Mouse (Mus musculus) cerebellum, postnatal 10 days (tissue): Measurements from ENCODE around the gene 1700003E16Rik.

Experiments used
- DNase-seq, 2 experiments: peaks; one replicate each; pipeline ENCODE4 v3.0.0; 2021; ENCODE audit warnings: mixed read lengths in 2 of 2

The 1700003E16Rik gene

DNA sequence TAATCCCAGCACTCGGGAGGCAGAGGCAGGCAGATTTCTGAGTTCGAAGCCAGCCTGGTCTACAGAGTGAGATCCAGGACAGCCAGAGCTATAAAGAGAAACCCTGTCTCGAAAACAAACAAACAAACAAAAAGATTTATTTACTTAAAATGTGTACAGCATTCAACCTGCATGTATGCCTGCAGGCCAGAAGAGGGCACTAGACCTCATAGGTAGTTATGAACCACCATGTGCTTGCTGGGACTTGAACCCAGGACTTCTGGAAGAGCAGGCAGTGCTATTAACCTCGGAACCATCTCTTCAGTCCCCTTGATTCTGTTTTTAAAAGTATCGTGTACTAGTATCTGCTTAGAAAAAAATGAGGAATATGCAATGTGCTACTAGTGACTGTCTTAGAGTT lies 28.8 kb upstream of the 1700003E16Rik start:
- DNase-seq: no peak

DNA sequence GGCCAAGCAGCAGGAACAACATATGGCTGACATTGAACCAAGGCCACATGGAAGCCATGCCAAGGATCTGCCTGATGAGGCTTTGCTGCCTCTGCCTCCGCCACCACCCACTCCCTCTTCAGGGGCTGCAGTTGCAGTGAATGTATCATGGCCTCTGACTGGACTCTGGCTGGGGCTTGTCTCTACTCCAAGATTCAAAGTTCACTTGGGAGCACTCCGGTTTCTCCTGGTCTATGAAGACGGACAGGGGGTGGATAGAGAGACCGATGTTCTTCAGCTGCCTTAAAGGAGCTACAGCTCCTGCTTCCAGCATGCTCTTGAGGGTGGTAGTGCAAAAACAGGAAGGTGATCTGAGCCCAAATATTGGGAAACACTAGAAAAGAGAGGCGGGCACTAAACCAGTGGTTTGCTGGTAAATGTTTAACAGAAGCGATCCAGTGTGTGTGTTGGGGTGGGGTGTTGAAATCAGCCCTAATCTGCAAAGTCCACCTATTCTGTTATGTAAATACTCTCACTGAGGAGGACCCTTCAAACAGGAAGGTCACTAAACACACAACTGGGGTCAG lies 24.7 kb upstream of the 1700003E16Rik start:
- peak; percentile 64 to 66 for DNase-seq

DNA sequence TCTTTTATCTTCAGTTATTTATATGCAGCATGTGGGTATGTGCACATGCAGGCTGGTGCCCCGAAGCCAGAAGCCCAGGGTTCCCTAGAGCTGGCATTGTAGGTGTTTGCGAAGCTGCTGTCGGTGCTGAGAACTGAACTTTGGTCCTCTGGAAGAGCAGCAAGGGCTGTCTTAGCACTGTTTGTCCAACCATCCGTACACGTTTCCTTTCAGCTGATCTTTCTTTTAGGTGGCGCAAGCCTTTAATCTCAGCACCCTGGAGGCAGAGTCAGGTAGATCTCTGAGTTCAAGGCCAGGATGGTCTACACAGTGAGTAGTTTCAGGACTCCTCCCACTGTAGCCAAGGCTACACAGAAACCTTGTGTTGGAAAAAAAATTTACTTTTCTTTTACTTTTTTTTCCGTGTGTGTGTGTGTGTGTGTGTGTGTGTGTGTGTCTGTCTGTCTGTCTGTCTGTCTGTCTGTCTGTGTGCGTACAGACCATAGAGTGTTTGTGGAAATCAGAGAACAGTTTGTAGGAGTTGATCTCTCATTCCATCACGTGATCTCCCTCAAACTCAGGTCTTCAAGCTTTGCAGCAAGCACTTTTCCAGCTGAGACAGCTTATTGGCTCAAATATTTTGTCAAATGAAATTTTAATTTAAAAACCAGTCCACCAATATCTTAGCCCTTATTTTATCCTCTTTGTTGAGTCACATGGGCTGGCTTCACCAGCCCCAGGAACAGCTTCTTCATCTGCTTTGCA lies 23.9 kb upstream of the 1700003E16Rik start:
- DNase-seq: no peak

DNA sequence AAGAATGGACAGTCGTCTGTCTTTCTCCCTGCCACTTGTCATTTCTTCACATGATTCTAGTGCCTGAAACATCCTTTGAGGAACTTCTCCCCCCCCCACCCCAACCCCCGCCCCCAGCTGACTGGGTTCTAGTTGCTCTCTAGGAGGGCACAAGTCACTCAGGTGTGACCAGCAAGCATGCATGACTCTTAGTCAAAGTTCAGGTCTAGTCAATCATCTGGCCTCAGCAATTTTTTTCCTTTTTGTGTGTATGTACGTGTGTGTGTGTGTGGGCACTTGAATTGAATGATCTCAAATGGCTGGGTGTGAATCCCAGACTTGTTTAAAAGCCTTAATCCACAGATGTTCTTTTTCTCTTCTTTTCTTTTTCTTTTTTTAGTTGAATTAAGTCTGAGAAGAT lies 22.0 kb upstream of the 1700003E16Rik start:
- no peak for DNase-seq

DNA sequence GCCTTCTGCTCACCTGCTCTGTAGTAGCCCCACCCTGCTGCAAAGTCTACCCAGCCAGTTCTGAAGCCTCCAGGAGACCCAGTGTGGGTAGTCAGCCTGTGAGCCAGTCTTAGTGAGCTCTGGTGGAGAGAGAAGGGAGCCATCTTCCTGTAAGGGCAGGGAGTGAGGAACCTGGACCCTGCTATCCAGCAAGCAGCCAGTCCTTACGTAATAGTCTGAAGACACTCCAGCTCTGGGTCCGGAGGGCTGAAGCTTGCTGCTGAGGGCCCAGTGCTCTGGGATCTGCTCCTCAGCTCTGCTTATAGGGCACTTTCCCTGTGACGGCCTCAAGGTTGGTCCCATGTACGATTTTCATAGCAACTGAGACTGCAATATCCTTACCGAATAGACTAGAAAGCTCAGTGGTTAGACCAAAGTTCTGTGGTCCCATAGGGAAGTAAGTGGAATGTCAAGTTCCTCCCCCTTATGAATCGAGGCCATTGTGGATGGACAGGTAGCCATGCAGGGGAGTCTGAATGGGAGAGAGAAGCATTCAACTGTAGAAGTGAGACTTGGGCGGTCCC lies 21.2 kb upstream of the 1700003E16Rik start, which contains the start of gene Rtkn:
Rtkn (plus strand) TSS at position 513 of the 563 bp plus-strand sequence.
- no peak for DNase-seq

DNA sequence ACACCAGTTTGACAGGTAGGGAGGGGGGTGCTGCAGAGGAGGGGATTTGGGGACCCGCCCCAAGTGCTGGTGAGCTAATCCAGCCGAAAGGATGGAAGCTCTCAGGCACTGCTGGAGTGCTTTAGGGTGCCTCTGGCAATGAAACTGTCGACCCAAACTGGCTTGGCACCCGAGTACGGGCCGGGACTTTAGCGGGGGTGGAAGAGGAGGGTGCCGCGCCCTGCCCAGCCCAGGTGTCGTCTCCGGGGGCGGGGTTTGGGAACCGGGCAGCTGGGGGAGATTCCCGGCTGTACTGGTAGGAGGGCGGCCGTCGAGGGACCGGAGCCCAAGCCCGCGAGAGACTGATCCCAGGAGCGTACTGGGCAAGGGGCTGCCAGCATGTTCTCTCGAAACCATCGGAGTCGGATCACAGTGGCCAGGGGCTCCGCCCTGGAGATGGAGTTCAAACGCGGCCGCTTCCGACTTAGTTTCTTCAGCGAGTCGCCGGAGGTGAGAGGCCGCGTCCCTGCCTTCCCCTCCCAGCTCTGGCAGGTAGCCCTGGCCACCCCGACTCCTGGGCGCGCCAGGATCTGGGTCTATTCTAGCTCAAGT lies 20.5 kb upstream of the 1700003E16Rik start:
- DNase-seq: no peak

DNA sequence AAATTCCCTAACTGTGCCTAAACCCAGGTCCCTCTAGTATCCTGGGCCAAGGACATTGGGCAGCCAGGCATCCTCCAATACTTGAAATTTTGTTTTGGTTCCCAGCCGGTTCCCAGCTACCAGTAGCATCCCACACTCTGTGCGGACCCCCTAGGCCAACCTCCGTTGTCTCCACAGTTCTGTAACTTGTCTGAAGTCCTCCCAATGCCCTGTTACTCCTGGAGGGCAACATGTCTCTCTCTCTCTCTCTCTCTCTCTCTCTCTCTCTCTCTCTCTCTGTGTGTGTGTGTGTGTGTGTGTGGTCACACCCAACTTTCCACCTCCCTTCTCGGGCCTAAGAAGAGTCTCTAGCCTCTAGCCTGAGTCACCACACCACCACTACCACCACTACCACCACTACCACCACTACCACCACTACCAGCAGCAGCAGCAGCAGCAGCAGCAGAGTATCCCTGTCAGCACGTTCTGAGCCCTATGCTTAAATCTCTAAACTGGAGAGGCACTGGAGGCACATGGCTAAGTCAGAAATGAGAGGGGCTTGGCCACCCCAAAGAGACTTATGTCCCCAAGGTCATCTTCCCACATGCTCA lies 19.8 kb upstream of the 1700003E16Rik start:
- DNase-seq: no peak

DNA sequence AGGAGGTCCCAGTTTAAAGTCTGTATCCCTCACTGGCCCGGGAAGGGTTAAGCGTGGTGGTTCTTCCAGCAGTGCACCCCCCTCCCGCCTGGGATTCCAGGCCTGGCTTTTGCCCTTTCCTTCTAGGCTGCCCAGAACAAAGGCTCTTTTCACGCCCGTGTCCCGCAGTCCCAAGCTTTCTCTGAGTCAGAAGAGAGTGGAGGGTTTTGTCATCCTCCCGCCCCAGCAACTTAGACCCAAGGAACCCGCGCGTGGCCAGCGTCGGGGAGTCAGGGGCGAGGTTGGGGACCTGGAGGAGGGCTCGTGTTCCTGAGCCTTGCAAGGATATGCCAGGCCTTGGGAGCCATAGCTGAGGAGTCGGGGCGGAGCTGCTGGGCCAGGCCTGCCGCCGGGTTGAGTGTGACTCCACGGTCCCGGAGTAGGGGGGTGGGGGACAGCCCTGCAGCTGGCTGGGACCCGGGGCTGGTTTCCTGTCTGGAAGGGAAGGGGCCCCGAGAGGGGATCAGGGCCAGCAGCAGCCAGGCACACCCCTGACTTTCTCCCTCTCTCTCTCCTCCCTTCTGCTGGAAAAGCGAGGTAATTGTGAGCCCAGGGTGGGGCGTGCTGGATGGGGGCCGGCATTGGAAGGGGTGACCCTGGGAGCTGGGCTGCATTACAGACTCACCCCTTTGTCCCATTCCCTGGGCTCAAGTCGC lies 19.2 kb upstream of the 1700003E16Rik start:
- DNase-seq: peak; percentile 47 to 63

DNA sequence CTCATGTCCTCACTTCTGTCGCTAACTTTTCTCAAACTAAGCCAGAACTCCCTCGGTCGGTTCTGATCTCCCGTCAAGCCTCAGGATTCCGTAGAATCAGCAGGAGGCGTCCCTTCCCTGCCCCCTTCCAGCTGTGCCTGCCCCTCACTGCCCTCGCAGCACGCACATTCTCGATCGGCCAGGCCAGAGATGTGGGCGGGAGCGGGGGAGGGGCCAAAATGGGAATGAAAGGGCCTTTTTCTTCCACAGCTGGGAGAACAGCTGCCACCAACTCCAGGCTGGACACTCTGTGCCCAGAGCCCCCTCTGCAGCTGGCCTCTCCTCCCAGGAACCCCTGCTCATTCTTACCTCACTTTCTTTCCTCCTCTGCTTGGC lies 18.6 kb upstream of the 1700003E16Rik start:
- peak; percentile 59 to 75 for DNase-seq

DNA sequence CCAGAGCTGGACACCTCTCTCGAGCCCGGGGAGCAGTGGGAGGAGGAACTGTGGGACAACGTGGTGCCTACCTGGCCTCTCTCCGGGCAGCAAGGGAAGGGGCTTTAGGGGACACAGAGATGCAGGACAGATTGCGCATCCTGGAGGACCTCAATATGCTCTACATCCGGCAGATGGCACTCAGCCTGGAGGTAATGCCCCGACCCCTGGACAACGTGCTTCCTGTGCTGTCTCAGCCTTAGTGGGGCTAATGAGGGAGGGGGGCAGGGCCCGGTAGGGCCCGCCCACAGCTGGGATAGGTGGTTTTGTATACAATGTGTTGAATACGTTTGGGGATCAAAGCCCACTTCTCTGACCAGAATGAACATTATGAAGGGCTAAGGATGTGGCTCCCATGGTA lies 18.1 kb upstream of the 1700003E16Rik start:
- DNase-seq: no peak

DNA sequence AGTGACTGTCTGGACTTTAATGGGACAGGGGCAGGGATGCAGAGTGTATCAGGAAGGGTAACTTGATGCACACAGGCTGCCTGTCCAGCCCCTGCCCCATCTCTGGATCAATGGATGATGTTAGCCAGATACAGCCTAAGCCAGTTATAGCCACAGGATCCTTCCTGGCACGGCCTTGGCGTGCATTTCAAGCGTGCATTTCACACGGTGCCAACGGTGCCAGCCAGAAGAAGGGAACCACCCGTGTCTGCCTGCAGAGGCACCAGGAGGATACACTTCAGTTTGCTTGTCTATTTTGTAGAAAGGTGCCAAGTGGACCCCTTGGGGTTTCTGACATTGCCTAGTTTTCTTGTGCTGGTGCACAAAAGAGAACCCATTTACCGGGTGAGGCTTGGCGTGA lies 16.2 kb upstream of the 1700003E16Rik start:
- DNase-seq: peak in 1 of 2 experiments; percentile 56

DNA sequence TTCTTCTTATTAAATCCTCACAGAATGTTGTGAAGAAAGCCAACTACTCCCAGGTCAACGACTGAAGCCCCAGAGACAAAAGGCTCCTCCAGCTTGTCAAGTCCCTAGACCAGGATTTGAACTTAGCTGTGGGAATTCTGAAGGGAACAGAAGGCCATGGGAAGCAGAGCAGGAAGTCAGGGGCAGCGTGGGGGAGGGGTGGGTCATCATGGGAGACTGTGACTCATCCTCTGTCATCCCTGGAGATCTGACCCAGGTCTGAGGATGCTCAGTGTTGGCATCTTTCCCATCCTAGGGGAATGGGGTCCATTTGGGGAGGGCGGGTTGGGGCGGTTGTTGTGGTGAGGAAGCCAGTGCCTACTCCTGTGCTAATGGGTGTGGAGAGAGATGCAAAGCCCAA lies 14.6 kb upstream of the 1700003E16Rik start:
- no peak for DNase-seq

DNA sequence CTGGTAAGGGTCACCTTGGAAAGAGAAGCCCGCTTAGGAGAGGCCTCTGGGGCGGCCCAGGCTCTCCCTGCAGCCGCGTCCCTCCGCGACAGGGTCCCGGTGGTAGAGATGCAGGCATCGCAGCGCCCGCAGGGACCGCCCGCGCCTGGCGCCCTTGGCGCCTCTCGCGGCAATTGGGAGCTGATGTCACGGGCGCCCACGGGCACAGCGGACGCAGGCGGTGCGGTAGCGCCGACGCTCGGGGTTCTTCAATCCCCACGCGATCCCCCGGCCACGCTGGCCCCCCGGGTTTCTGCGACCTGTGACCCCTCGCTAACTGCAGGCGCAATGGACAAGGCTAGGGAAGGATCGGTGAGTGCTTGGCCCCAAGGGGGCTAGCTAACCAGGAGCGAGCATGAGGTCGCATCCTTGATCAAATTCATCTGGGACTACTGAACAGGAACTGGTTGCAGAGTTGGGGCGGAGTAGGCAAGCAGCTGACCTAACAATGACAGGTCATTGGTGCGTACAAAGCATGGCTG lies 13.9 kb upstream of the 1700003E16Rik start:
- no peak for DNase-seq

DNA sequence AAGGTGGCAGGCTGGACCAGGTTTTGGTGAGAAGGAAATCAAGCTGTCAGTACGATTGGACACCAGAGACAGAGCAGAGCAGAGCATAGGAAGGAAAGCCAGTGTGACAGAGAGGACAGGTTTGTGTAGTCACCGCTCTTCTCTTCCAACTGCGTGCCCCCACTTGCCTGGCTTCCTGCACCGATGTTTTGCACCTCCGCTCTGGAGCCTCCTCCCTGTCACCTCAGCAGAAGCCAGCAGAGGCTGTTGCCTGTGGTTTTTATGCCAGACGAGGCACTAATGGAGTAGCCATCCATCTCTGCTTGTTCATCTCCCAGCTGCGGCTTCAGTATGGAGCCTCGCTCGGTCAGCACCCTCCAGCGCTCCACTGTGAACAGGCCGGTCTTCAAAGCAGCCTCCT lies 13.3 kb upstream of the 1700003E16Rik start:
- no peak for DNase-seq

DNA sequence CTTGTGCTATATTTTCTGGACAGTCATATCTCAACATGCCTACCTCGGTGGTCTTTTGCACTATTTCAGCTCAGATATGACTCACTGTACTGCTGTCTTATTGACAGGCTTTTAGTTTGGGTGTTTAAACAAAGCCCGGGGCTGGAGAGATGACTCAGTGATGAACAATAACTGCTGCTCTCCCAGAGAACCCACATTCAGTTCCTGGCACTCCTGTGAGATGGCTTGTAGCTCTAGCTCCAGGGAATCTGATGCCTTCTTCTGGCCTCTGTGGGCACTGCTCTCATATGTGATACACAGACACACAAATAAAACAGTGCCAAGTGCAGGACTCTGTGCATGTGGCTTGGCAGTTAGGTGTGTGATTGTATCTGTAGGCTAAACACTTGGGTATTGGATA lies 11.0 kb upstream of the 1700003E16Rik start:
- no peak for DNase-seq

DNA sequence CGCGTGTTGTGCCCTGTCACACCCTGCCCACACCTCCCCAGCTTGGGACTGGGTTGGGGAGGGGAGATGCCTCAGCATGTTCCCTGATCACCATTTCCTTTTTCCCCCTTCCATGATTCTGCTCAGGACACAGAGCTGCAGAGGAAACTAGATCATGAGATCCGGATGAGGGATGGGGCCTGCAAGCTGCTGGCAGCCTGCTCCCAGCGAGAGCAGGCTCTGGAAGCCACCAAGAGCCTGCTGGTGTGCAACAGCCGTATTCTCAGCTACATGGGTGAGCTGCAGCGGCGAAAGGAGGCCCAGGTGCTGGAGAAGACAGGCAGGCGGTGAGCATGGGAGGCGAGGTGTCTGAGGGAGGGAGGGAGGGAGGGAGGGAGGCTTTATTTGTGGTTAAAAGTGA lies 10.4 kb upstream of the 1700003E16Rik start:
- no peak for DNase-seq

DNA sequence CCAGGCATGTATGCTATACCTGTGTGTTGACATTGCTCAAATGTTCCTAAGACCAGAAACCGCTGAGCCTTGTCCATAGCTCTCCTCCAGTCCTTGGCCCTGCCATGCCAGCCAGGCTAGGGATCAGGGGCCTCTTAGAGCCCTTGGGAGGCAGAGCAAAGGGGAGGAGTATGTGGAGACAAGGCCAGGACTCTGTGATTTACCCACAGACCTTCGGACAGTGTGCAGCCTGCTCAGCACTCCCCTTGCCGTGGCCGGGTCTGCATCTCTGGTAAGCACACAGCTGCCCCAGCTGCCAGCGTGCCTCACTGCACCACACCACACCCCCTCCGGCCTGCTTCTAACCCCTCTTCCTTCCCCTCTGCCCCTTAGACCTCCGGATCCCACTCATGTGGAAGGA lies 8.9 kb upstream of the 1700003E16Rik start:
- DNase-seq: no peak

DNA sequence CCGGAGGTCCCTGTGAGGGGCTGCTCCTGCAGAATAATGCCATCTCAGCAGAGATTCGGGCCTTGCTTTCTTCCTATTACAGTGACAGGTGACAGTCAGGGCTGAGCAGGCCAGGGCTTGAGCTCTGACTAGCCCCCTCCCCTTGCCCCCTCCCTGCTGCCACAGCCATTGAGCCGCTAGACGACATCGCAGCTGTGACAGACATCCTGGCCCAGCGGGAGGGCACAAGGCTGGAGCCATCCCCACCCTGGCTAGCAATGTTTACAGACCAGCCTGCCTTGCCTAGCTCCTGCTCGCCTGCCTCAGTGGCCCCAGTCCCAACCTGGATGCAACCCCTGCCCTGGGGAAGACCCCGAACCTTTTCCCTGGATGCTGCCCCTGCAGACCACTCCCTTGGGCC lies 4.5 kb upstream of the 1700003E16Rik start:
- DNase-seq: peak; percentile 58 to 70

DNA sequence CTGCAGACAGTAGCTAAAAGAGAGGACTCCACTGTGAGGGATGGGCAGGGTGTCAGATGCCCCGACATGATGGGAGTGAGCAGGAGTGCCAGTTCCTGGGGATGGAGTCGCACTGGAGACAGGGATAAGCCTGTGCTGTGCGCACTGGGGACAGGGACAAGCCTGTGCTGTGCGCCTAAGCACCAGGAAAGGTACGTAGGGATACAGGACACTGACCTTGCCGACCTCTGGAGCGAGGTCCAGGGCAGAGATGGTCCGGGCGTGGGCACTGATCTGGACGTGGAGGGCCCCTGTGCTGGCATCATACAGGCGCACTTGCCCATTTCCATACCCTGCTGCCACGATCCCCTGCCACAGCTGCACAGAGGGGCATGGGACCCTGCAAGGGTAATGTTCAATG lies 3.2 kb upstream of the 1700003E16Rik start:
- no peak for DNase-seq

DNA sequence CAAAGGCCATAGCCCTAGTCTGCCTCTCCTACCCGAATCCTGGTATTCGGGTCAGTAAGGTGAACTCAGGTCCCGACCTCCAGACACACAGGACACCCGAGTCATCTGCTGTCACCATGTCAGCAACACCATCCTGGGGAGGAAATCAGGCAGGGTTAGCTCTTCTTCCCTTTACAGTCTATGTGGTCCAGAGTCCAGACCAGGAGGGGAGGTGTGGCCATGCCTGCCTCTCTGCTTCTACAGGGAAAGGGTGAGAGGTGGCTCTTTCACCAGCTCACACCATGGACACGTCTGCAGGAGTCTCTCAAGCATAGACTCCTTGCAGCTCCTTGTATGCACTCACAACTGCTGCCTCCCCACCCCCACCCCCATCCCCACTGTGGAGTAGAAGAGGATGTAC lies 2.7 kb upstream of the 1700003E16Rik start:
- no peak for DNase-seq

DNA sequence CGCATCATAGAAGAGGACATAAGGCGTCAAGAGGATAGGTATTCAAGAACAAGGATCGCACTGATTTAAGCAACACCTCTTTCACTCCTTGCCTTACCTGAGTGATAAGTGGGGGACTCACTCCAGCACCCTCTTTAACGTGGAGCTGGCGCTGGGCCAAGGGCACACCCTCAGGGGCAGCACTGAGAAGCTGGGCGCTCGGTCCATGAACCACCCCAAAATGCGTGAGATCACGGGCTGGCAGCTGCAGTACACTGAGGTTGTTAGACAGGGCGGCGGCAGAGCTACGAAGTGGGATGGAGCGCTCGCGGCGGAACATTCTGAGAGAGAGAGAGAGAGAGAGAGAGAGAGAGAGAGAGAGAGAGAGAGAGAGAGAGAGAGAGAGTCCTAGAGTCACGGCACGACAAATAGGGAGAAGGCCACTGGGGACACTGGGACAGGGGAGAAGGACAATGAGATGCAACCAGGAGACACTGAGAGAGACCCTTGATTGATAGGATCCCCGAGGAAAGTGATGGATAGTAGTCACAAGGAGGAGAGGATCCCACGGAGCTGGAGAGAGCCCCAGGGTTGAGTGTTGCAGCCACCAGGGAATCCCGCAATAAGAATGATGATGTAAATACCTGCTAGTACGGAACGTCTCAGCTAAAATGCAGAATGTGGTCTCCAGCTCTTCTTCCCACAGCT lies 509 bp upstream of the 1700003E16Rik start:
- peak; percentile 61 to 65 for DNase-seq

DNA sequence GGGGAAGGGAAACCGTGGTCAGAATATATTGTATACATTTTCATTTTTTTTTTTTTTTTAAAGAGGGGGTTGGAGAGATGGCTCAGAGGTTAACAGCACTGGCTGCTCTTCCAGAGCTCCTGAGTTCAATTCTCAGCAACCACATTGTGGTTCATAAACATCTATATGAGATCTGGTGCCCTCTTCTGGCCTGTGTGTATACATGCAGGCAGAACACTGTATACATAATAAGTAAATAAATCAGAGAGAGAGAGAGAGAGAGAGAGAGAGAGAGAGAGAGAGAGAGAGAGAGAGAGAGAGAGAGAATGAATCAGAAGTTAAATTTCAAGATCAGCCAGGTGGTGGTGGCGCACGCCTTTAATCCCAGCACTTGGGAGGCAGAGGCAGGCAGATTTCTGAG lies 3.3 kb downstream of the 1700003E16Rik start:
- DNase-seq: peak; percentile 70 to 74
